ENCODE assay signal across 9 mouse cellular contexts in genomic region chr3:82250796-82251261, GRCm38 (mm10).
DNase-seq lines count a peak whose midpoint lies in the region; ATAC-seq lines count a peak whose summit lies in the region.
"Had no signal": no experiment of that assay in that cellular context is flagged by ENCODE, and none has a peak within 500 bp of the region (broad histone marks: within the 10 kb centered on the region; RNA-seq: fewer than 3 reads in every experiment).

No protein-coding gene starts in this region.

- 48% methylated on average over 3 of the region's 3 CpGs for WGBS in forebrain, embryonic 13.5 days
- WGBS in forebrain, embryonic 10.5 days: 72% methylated on average over 3 of the region's 3 CpGs
- 31% methylated on average over 3 of the region's 3 CpGs for WGBS in intestine, embryonic 16.5 days

- H3K4me1 ChIP-seq in forebrain, embryonic 13.5 days: no peaks in the 10 kb centered on the region
- H3K4me1 ChIP-seq in forebrain, embryonic 10.5 days: no peaks in the 10 kb centered on the region
- 0 out of 2 replicates have a peak, but pooled peaks cover 2% of the 10 kb centered on the region for H3K4me1 ChIP-seq in intestine, embryonic 16.5 days (ENCODE audit: control insufficient read depth, insufficient read depth, low read length)

- no peak overlapping the region for H3K4me3 ChIP-seq in forebrain, embryonic 13.5 days
- no peak overlapping the region for H3K4me3 ChIP-seq in forebrain, embryonic 10.5 days
- H3K4me3 ChIP-seq in intestine, embryonic 16.5 days (ENCODE audit: low read length): no peak overlapping the region
- H3K4me3 ChIP-seq: limb, embryonic 13.5 days had no signal

- peak; percentile 41; the same call in 1 of the 2 replicates for ATAC-seq in forebrain, embryonic 13.5 days
- peak; percentile 86 for ATAC-seq in intestine, embryonic 16.5 days
- no peak for ATAC-seq in cerebellum, adult (ENCODE audit: insufficient number of reproducible peaks, low FRiP score, low TSS enrichment)
- no peak for ATAC-seq in monocyte, adult 5-6 weeks (replicated peaks; ENCODE audit: insufficient number of reproducible peaks, low FRiP score, low TSS enrichment, poor library complexity, severe bottlenecking)

- H3K36me3 ChIP-seq in forebrain, embryonic 13.5 days (ENCODE audit: poor library complexity, severe bottlenecking): no peaks in the 10 kb centered on the region
- no peaks in the 10 kb centered on the region for H3K36me3 ChIP-seq in forebrain, embryonic 10.5 days (replicated peaks)
- H3K36me3 ChIP-seq in intestine, embryonic 16.5 days (ENCODE audit: control insufficient read depth, insufficient read depth, low read length): no peaks in the 10 kb centered on the region
- H3K36me3 ChIP-seq: limb, embryonic 13.5 days had no signal

- intact Hi-C loops in left cerebral cortex, postnatal 36 days (cut with DNase I): no loop called here

- no peak for DNase-seq in forebrain, embryonic 10.5 days (ENCODE audit: extremely low spot score, low spot score)
- peak; percentile 56 for DNase-seq in brain, embryonic 18.5 days (ENCODE audit: low read depth, low spot score)
- DNase-seq in left cerebral cortex, postnatal 36 days (ENCODE audit: low spot score in 2 of 2): peak; percentile 30 to 49
- DNase-seq in skeletal muscle tissue, adult 2 months (ENCODE audit: low read depth, low spot score): peak; percentile 6

- peak overlapping the region; percentile 59; the same call in 1 of the 2 replicates for H3K27ac ChIP-seq in forebrain, embryonic 13.5 days
- no peak overlapping the region for H3K27ac ChIP-seq in forebrain, embryonic 10.5 days
- H3K27ac ChIP-seq in intestine, embryonic 16.5 days (ENCODE audit: low read length): no peak overlapping the region
- H3K27ac ChIP-seq: limb, embryonic 13.5 days had no signal

- no peak overlapping the region for H3K9ac ChIP-seq in forebrain, embryonic 13.5 days
- H3K9ac ChIP-seq in intestine, embryonic 16.5 days (ENCODE audit: low read depth, low read length): no peak overlapping the region
- H3K9ac ChIP-seq: limb, embryonic 13.5 days had no signal

- H3K9me3 ChIP-seq in forebrain, embryonic 13.5 days (replicated peaks): no peaks in the 10 kb centered on the region
- no peaks in the 10 kb centered on the region for H3K9me3 ChIP-seq in forebrain, embryonic 10.5 days
- no peaks in the 10 kb centered on the region for H3K9me3 ChIP-seq in intestine, embryonic 16.5 days (ENCODE audit: control insufficient read depth, low read length)
- H3K9me3 ChIP-seq: limb, embryonic 13.5 days had no signal

- no peaks in the 10 kb centered on the region for H3K27me3 ChIP-seq in forebrain, embryonic 13.5 days
- H3K27me3 ChIP-seq in forebrain, embryonic 10.5 days (ENCODE audit: poor library complexity, severe bottlenecking): no peaks in the 10 kb centered on the region
- no peaks in the 10 kb centered on the region for H3K27me3 ChIP-seq in intestine, embryonic 16.5 days (replicated peaks; ENCODE audit: control insufficient read depth, insufficient read depth, low read length)
- H3K27me3 ChIP-seq: limb, embryonic 13.5 days had no signal

- H3K4me2 ChIP-seq in forebrain, embryonic 13.5 days: no peak overlapping the region
- no peak overlapping the region for H3K4me2 ChIP-seq in intestine, embryonic 16.5 days (ENCODE audit: low read depth, low read length)
- H3K4me2 ChIP-seq: limb, embryonic 13.5 days had no signal

Comparison
In these comparisons a context has a peak if more than half of its experiments do, and no peak if none do; other contexts are left out.
1. ATAC-seq: peak in forebrain, embryonic 13.5 days (single experiment) and intestine, embryonic 16.5 days (single experiment); none in cerebellum, adult (single experiment) and monocyte, adult 5-6 weeks (single experiment).